Mouse (Mus musculus): ENCODE results near the gene Fgfr2. TPM values are rescaled to one million over a fixed set of nuclear protein-coding genes. Genes with fewer than 3 reads are reported as not detected.

Fgfr2 gene
- polyA plus RNA-seq, 1 experiment: 59.9 TPM

DNA sequence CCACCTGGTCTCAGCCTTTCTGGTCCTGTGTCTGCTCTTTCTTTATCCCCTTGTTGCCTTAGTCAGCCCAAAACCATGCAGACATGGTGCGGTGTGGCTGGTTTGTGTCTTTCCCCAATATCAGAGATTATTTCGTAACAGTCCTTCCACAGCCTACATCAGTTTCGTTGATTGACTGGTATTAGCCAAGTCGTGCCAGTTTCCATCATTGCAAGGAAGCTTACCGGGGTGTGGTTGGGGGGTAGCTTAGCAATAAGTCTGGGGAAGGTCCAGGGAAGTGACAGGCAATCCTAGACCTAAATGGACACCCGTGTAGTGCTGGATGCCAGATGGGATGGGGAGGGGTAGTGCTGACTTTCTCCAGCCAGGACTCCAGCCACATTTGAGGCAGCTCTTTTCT lies 1097.6 kb downstream of the Fgfr2 start:
- Histone ChIP-seq H3K4me1 (ENCODE audit: control insufficient read depth, insufficient read depth, low read length) (no peaks in the 10 kb centered on the region), H3K4me3 (ENCODE audit: insufficient read depth, low read length) (no peak overlapping the region), H3K27ac (ENCODE audit: insufficient read depth, low read length) (no peak overlapping the region)
- TF ChIP-seq POLR2A (IDR thresholded peaks at IDR 0.05; ENCODE audit: low read depth, low read length): no peak
- TF ChIP-seq CTCF (IDR thresholded peaks at IDR 0.05; ENCODE audit: borderline replicate concordance, insufficient read depth, low read length): no peak

- Histone ChIP-seq H3K4me1 (ENCODE audit: control insufficient read depth, insufficient read depth, low read length) (no peaks in the 10 kb centered on the region), H3K4me3 (ENCODE audit: insufficient read depth, low read length) (no peak overlapping the region), H3K27ac (ENCODE audit: insufficient read depth, low read length) (no peak overlapping the region)
- TF ChIP-seq POLR2A (IDR thresholded peaks at IDR 0.05; ENCODE audit: low read depth, low read length) (no peak), CTCF (IDR thresholded peaks at IDR 0.05; ENCODE audit: borderline replicate concordance, insufficient read depth, low read length) (no peak)
Observed at GRCm38 (mm10) chr7:132015933-132016332, 1107.2 kb downstream of the Fgfr2 start.

- Histone ChIP-seq H3K4me3 (ENCODE audit: insufficient read depth, low read length) (no peak overlapping the region), H3K4me1 (ENCODE audit: control insufficient read depth, insufficient read depth, low read length) (no peaks in the 10 kb centered on the region), H3K27ac (ENCODE audit: insufficient read depth, low read length) (no peak overlapping the region)
- TF ChIP-seq POLR2A (IDR thresholded peaks at IDR 0.05; ENCODE audit: low read depth, low read length) (no peak), CTCF (IDR thresholded peaks at IDR 0.05; ENCODE audit: borderline replicate concordance, insufficient read depth, low read length) (no peak)
Observed at GRCm38 (mm10) chr7:132015193-132015592, 1108.0 kb downstream of the Fgfr2 start.

GRCm38 (mm10) chr7:132013970-132014369 lies 1109.2 kb downstream of the Fgfr2 start:
- no peaks in the 10 kb centered on the region for H3K4me1 ChIP-seq (ENCODE audit: control insufficient read depth, insufficient read depth, low read length)
- no peak overlapping the region for H3K27ac ChIP-seq (ENCODE audit: insufficient read depth, low read length)
- no peak overlapping the region for H3K4me3 ChIP-seq (ENCODE audit: insufficient read depth, low read length)
- TF ChIP-seq CTCF (IDR thresholded peaks at IDR 0.05; ENCODE audit: borderline replicate concordance, insufficient read depth, low read length) (no peak), POLR2A (IDR thresholded peaks at IDR 0.05; ENCODE audit: low read depth, low read length) (no peak)

- TF ChIP-seq POLR2A (IDR thresholded peaks at IDR 0.05; ENCODE audit: low read depth, low read length) (no peak), CTCF (IDR thresholded peaks at IDR 0.05; ENCODE audit: borderline replicate concordance, insufficient read depth, low read length) (no peak)
- Histone ChIP-seq H3K27ac (ENCODE audit: insufficient read depth, low read length) (no peak overlapping the region), H3K4me3 (ENCODE audit: insufficient read depth, low read length) (no peak overlapping the region)
Observed at GRCm38 (mm10) chr7:132012969-132013679, 1110.0 kb downstream of the Fgfr2 start.

DNA sequence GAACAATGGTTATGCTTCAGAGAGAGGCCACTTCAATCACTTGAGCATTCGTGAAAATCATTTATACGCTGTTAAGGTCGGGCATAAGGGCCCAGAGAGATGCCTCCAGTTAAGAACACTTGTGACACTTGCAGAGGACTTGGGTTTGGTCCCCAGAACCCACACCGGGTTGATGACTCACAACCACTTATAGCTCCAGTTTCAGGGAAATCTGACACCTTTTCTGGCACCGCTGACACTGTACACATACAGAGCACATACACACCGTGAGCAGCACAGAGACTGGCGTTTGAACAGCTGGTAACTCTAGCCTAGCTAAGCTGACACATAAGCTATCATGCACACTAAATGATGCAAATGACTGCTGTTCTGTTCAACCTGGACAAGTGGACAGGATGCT lies 1114.1 kb downstream of the Fgfr2 start:
- H3K4me1 ChIP-seq (ENCODE audit: control insufficient read depth, insufficient read depth, low read length): no peaks in the 10 kb centered on the region
- H3K27ac ChIP-seq (ENCODE audit: insufficient read depth, low read length): no peak overlapping the region
- TF ChIP-seq POLR2A (IDR thresholded peaks at IDR 0.05; ENCODE audit: low read depth, low read length) (no peak), CTCF (IDR thresholded peaks at IDR 0.05; ENCODE audit: borderline replicate concordance, insufficient read depth, low read length) (no peak)
- no peak overlapping the region for H3K4me3 ChIP-seq (ENCODE audit: insufficient read depth, low read length)

More at GRCm38 (mm10) chr7:132012969-132013679, 1110.0 kb downstream of the Fgfr2 start:
- no peaks in the 10 kb centered on the region for H3K4me1 ChIP-seq (ENCODE audit: control insufficient read depth, insufficient read depth, low read length)

GRCm38 (mm10) chr7:132005996-132006696 lies 1117.0 kb downstream of the Fgfr2 start:
- Histone ChIP-seq H3K4me1 (ENCODE audit: control insufficient read depth, insufficient read depth, low read length) (no peaks in the 10 kb centered on the region), H3K27ac (ENCODE audit: insufficient read depth, low read length) (no peak overlapping the region), H3K4me3 (ENCODE audit: insufficient read depth, low read length) (no peak overlapping the region)
- TF ChIP-seq CTCF (IDR thresholded peaks at IDR 0.05; ENCODE audit: borderline replicate concordance, insufficient read depth, low read length) (no peak), POLR2A (IDR thresholded peaks at IDR 0.05; ENCODE audit: low read depth, low read length) (no peak)

DNA sequence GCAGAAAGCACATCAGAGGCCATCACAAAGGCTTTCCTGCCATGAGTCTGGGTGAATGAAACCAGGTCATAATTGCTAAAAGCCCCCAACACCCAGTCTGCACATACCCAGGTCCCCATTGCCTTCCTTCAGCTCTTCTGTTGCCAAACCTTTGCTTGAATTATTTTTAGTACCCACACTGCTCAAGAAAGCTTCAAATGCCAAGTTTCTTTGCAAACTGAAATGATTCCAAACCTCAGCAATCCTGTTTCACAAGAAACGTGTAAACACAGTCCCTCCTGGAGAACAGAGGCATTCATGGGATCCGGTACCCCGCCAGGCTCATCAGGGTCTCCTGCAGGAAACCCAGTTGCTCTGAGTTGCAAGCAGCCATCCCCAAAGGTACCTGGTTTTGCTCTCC lies 1130.3 kb downstream of the Fgfr2 start:
- H3K4me3 ChIP-seq (ENCODE audit: insufficient read depth, low read length): no peak overlapping the region
- no peak overlapping the region for H3K27ac ChIP-seq (ENCODE audit: insufficient read depth, low read length)
- TF ChIP-seq POLR2A (IDR thresholded peaks at IDR 0.05; ENCODE audit: low read depth, low read length) (no peak), CTCF (IDR thresholded peaks at IDR 0.05; ENCODE audit: borderline replicate concordance, insufficient read depth, low read length) (no peak)
- no peaks in the 10 kb centered on the region for H3K4me1 ChIP-seq (ENCODE audit: control insufficient read depth, insufficient read depth, low read length)

GRCm38 (mm10) chr7:131992226-131992625 lies 1130.9 kb downstream of the Fgfr2 start:
- Histone ChIP-seq H3K4me1 (ENCODE audit: control insufficient read depth, insufficient read depth, low read length) (no peaks in the 10 kb centered on the region), H3K27ac (ENCODE audit: insufficient read depth, low read length) (no peak overlapping the region), H3K4me3 (ENCODE audit: insufficient read depth, low read length) (no peak overlapping the region)
- TF ChIP-seq POLR2A (IDR thresholded peaks at IDR 0.05; ENCODE audit: low read depth, low read length) (no peak), CTCF (IDR thresholded peaks at IDR 0.05; ENCODE audit: borderline replicate concordance, insufficient read depth, low read length) (no peak)

- Histone ChIP-seq H3K4me3 (ENCODE audit: insufficient read depth, low read length) (no peak overlapping the region), H3K4me1 (ENCODE audit: control insufficient read depth, insufficient read depth, low read length) (no peaks in the 10 kb centered on the region), H3K27ac (ENCODE audit: insufficient read depth, low read length) (no peak overlapping the region)
- TF ChIP-seq POLR2A (IDR thresholded peaks at IDR 0.05; ENCODE audit: low read depth, low read length) (no peak), CTCF (IDR thresholded peaks at IDR 0.05; ENCODE audit: borderline replicate concordance, insufficient read depth, low read length) (no peak)
Observed at GRCm38 (mm10) chr7:131989056-131989455, 1134.1 kb downstream of the Fgfr2 start.
